Mouse (Mus musculus): ENCODE measurements at regions not wholly inside any gene's neighbourhood (a gene's known extent, or its start where the extent isn't known, plus 50 kb on each side); places are given as distances from the start of the nearest gene placed in this dataset.

GRCm38 (mm10) chr11:39350616-39351015, 1344.4 kb downstream of the Mat2b start:
- ATAC-seq (no peak), DNase-seq (ENCODE audit: low spot score) (no peak)
- Histone ChIP-seq H3K4me3 (ENCODE audit: low read depth, low read length) (no peak overlapping the region), H3K36me3 (ENCODE audit: control insufficient read depth, insufficient read depth, low read length) (no peaks in the 10 kb centered on the region), H3K27me3 (replicated peaks; ENCODE audit: control insufficient read depth, insufficient read depth, low read length) (no peaks in the 10 kb centered on the region), H3K4me1 (ENCODE audit: control insufficient read depth, insufficient read depth, low read length) (no peaks in the 10 kb centered on the region), H3K4me2 (ENCODE audit: low read length) (no peak overlapping the region), H3K9ac (ENCODE audit: low read length) (no peak overlapping the region), H3K9me3 (replicated peaks; ENCODE audit: control insufficient read depth, low read length) (no peaks in the 10 kb centered on the region), H3K27ac (ENCODE audit: low read depth, low read length) (no peak overlapping the region)
- 45% methylated on average over 1 of the region's 1 CpGs for WGBS

Data from forebrain, embryonic 14.5 days (tissue).